Mouse (Mus musculus): ENCODE measurements around the gene Dag1.
"Not testable (repeated sequence)": the region's sequence is repeated elsewhere in the genome, so short reads cannot be mapped to it uniquely, and the experiment has no call there.

The Dag1 gene

GRCm38 (mm10) chr9:108223633-108224032 is 40.1 kb downstream of the Dag1 start:
- DNase-seq (ENCODE audit: low spot score): no peak

GRCm38 (mm10) chr9:108221566-108221965 is 42.2 kb downstream of the Dag1 start:
- no peak for DNase-seq (ENCODE audit: low spot score)

GRCm38 (mm10) chr9:108220380-108220774 is 43.4 kb downstream of the Dag1 start:
- no peak for DNase-seq (ENCODE audit: low spot score)

GRCm38 (mm10) chr9:108219766-108220379 is 43.9 kb downstream of the Dag1 start:
- DNase-seq (ENCODE audit: low spot score): no peak

GRCm38 (mm10) chr9:108217936-108218543 is 45.7 kb downstream of the Dag1 start:
- no peak for DNase-seq (ENCODE audit: low spot score)

- no peak for DNase-seq (ENCODE audit: low spot score)
Measured at GRCm38 (mm10) chr9:108217406-108217805, 46.4 kb downstream of the Dag1 start.

GRCm38 (mm10) chr9:108213105-108213504 is 50.7 kb downstream of the Dag1 start:
- no peak for DNase-seq (ENCODE audit: low spot score)

- no peak for DNase-seq (ENCODE audit: low spot score)
Measured at GRCm38 (mm10) chr9:108212426-108212825, 51.3 kb downstream of the Dag1 start.

GRCm38 (mm10) chr9:108205571-108205901 is 58.2 kb downstream of the Dag1 start:
- no peak for DNase-seq (ENCODE audit: low spot score)

GRCm38 (mm10) chr9:108204884-108205570 is 58.7 kb downstream of the Dag1 start:
- no peak for DNase-seq (ENCODE audit: low spot score)

- DNase-seq (ENCODE audit: low spot score): peak; percentile 59
Measured at GRCm38 (mm10) chr9:108203015-108203414, 60.7 kb downstream of the Dag1 start.

- DNase-seq (ENCODE audit: low spot score): no peak
Measured at GRCm38 (mm10) chr9:108202169-108202568, 61.6 kb downstream of the Dag1 start.

GRCm38 (mm10) chr9:108201160-108201559 is 62.6 kb downstream of the Dag1 start:
- DNase-seq (ENCODE audit: low spot score): peak; percentile 76

- DNase-seq (ENCODE audit: low spot score): no peak
Measured at GRCm38 (mm10) chr9:108198621-108199020, 65.1 kb downstream of the Dag1 start.

- DNase-seq (ENCODE audit: low spot score): no peak
Measured at GRCm38 (mm10) chr9:108196920-108197677, 66.7 kb downstream of the Dag1 start.

GRCm38 (mm10) chr9:108196222-108196621 is 67.5 kb downstream of the Dag1 start:
- DNase-seq (ENCODE audit: low spot score): not testable (repeated sequence)

GRCm38 (mm10) chr9:108189787-108190679 is 73.7 kb downstream of the Dag1 start, which contains the start of gene Bsn:
Gene Bsn, minus strand, starts transcription at chr9:108190384.
- DNase-seq (ENCODE audit: low spot score): no peak

GRCm38 (mm10) chr9:108189488-108189786 is 74.3 kb downstream of the Dag1 start:
- no peak for DNase-seq (ENCODE audit: low spot score)

GRCm38 (mm10) chr9:108189023-108189422 is 74.7 kb downstream of the Dag1 start:
- no peak for DNase-seq (ENCODE audit: low spot score)

GRCm38 (mm10) chr9:108188511-108188910 is 75.2 kb downstream of the Dag1 start:
- no peak for DNase-seq (ENCODE audit: low spot score)

GRCm38 (mm10) chr9:108187616-108188015 is 76.1 kb downstream of the Dag1 start:
- DNase-seq (ENCODE audit: low spot score): no peak

GRCm38 (mm10) chr9:108185786-108186185 is 78.0 kb downstream of the Dag1 start:
- no peak for DNase-seq (ENCODE audit: low spot score)
